Mouse (Mus musculus): ENCODE data around the gene Ly75. TPM values are rescaled to one million over a fixed set of nuclear protein-coding genes. Genes with fewer than 3 reads are reported as not detected.

Gene Ly75
- 2.1 and 2.6 TPM in 2 replicates for polyA plus RNA-seq (2014; fragmentation: Nextera tagmentation; extraction: Ambion mirVana)

GRCm38 (mm10) chr2:60382858-60383669 is at the start of gene Ly75:
Ly75 (minus strand) TSS chr2:60383303.
- DNase-seq (ENCODE audit: low spot score) (peak; percentile 91), ATAC-seq (ENCODE audit: insufficient read depth, low FRiP score, low TSS enrichment) (peak; percentile 100)
- H3K27ac ChIP-seq (ENCODE audit: low read depth, low read length): no peak within 1 kb of the TSS
- peak within 1 kb of the TSS; percentile 60 for H3K9ac ChIP-seq (ENCODE audit: low read length)
- H3K27me3 ChIP-seq (ENCODE audit: control insufficient read depth, insufficient read depth, low read length): no peaks in the 10 kb centered on the region
- no peaks in the 10 kb centered on the region for H3K36me3 ChIP-seq (ENCODE audit: control insufficient read depth, insufficient read depth, low read length)
- H3K4me3 ChIP-seq (ENCODE audit: low read depth, low read length): peak within 1 kb of the TSS; percentile 47
- 2% methylated on average over 46 of the region's 46 CpGs for WGBS
- no peaks in the 10 kb centered on the region for H3K9me3 ChIP-seq (ENCODE audit: control insufficient read depth, low read length)
- H3K4me1 ChIP-seq (ENCODE audit: control insufficient read depth, insufficient read depth, low read length): 0 out of 2 replicates have a peak, but pooled peaks cover 2% of the 10 kb centered on the region
- peak within 1 kb of the TSS; percentile 83 for H3K4me2 ChIP-seq (ENCODE audit: low read depth)

- Histone ChIP-seq H3K9me3 (ENCODE audit: control insufficient read depth, low read length) (no peaks in the 10 kb centered on the region), H3K4me1 (ENCODE audit: control insufficient read depth, insufficient read depth, low read length) (no peaks in the 10 kb centered on the region), H3K27me3 (ENCODE audit: control insufficient read depth, insufficient read depth, low read length) (no peaks in the 10 kb centered on the region), H3K4me3 (ENCODE audit: low read depth, low read length) (no peak overlapping the region), H3K9ac (ENCODE audit: low read length) (no peak overlapping the region), H3K36me3 (ENCODE audit: control insufficient read depth, insufficient read depth, low read length) (no peaks in the 10 kb centered on the region), H3K27ac (ENCODE audit: low read depth, low read length) (no peak overlapping the region), H3K4me2 (ENCODE audit: low read depth) (no peak overlapping the region)
- ATAC-seq (ENCODE audit: insufficient read depth, low FRiP score, low TSS enrichment) (no peak), DNase-seq (ENCODE audit: low spot score) (no peak)
- 73% methylated on average over 8 of the region's 8 CpGs for WGBS
These were observed 47.4 kb upstream of the Ly75 start for GRCm38 (mm10) chr2:60430315-60431021.

DNA sequence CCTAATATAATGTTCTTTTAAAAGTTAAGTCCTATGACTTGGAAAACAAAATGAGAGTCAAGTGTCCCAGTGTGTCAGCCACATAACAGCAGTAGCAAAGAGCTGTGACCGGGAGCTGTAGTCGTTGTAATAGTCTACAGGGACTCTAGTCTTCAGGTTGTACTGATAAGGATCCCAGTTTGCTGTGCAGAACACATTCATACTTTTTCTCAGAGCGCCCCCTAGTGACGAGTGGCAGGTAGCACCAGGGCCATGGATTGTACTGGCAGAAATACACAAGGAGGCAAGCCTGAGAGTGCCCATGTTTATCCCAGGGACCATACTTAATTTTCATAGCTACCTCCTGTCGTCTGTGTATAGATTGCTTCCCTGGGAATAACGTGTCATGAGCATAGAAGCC is 35.0 kb upstream of the Ly75 start:
- Histone ChIP-seq H3K36me3 (ENCODE audit: control insufficient read depth, insufficient read depth, low read length) (no peaks in the 10 kb centered on the region), H3K27me3 (ENCODE audit: control insufficient read depth, insufficient read depth, low read length) (no peaks in the 10 kb centered on the region), H3K4me2 (ENCODE audit: low read depth) (no peak overlapping the region), H3K9ac (ENCODE audit: low read length) (no peak overlapping the region), H3K9me3 (ENCODE audit: control insufficient read depth, low read length) (no peaks in the 10 kb centered on the region), H3K4me1 (ENCODE audit: control insufficient read depth, insufficient read depth, low read length) (no peaks in the 10 kb centered on the region), H3K27ac (ENCODE audit: low read depth, low read length) (no peak overlapping the region), H3K4me3 (ENCODE audit: low read depth, low read length) (no peak overlapping the region)
- ATAC-seq (ENCODE audit: insufficient read depth, low FRiP score, low TSS enrichment) (peak; percentile 55), DNase-seq (ENCODE audit: low spot score) (peak; percentile 76)
- WGBS: 11% methylated on average over 6 of the region's 6 CpGs

- H3K4me1 ChIP-seq (ENCODE audit: control insufficient read depth, insufficient read depth, low read length): no peaks in the 10 kb centered on the region
- H3K4me3 ChIP-seq (ENCODE audit: low read depth, low read length): no peak overlapping the region
- no peak for ATAC-seq (ENCODE audit: insufficient read depth, low FRiP score, low TSS enrichment)
- no peaks in the 10 kb centered on the region for H3K27me3 ChIP-seq (ENCODE audit: control insufficient read depth, insufficient read depth, low read length)
- H3K36me3 ChIP-seq (ENCODE audit: control insufficient read depth, insufficient read depth, low read length): no peaks in the 10 kb centered on the region
- H3K9ac ChIP-seq (ENCODE audit: low read length): no peak overlapping the region
- no peaks in the 10 kb centered on the region for H3K9me3 ChIP-seq (ENCODE audit: control insufficient read depth, low read length)
- WGBS: 45% methylated on average over 8 of the region's 8 CpGs
- DNase-seq (ENCODE audit: low spot score): no peak
- no peak overlapping the region for H3K27ac ChIP-seq (ENCODE audit: low read depth, low read length)
- no peak overlapping the region for H3K4me2 ChIP-seq (ENCODE audit: low read depth)
These were observed 31.2 kb upstream of the Ly75 start for GRCm38 (mm10) chr2:60414334-60414733.

DNA sequence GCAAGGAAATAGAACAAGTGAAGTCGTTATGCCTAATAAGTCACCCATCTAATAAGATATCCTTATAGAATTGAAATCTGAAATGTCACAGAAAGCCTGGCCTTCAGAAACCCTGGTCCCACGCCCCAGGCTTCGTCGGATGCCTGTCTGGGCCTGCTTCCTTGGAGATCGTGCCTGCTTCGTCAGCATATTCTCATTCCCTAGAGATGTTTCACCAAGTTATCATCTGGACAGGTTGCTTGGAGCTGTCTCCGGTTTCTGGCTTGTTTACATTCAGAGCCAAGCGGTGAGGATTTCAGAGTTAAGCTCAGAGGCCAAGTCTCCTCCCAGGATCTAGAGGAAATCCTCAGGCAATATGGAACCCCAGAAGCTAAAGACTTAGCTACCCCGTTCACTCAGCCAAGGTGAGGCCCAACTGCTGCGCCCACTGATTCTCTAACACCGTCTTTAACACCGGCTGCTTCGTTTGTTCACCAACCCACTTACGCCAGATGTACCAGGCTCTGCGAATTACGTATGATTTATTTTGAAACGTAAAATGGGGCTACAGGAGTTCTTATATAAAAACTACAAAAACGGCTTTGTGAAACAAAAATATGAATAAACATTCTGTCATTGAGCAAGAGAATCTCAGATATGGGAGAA is 30.0 kb upstream of the Ly75 start:
- no peak for ATAC-seq (ENCODE audit: insufficient read depth, low FRiP score, low TSS enrichment)
- WGBS: 87% methylated on average over 18 of the region's 18 CpGs

DNA sequence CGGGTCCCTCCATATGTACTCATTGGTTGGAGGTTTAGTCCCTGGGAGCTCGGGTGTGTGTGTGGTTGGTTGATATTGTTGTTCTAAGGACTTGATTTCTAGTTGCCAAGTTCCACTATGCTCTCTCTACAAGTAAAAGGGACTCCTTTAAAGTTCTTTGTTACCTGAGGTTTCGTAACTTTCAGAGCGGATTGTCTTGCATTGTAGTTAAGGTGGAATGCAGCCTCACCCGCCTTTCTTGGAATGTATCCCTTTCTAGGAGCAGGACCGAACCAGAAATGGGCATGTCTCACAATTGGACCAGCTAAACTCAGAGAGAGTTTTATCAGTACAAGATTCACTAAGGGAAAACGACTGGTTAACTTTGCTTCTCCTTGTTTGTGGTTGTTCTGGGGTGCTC is 28.1 kb upstream of the Ly75 start:
- Histone ChIP-seq H3K4me3 (ENCODE audit: low read depth, low read length) (no peak overlapping the region), H3K4me2 (ENCODE audit: low read depth) (no peak overlapping the region), H3K27me3 (ENCODE audit: control insufficient read depth, insufficient read depth, low read length) (no peaks in the 10 kb centered on the region), H3K9me3 (ENCODE audit: control insufficient read depth, low read length) (no peaks in the 10 kb centered on the region), H3K4me1 (ENCODE audit: control insufficient read depth, insufficient read depth, low read length) (no peaks in the 10 kb centered on the region), H3K27ac (ENCODE audit: low read depth, low read length) (no peak overlapping the region), H3K36me3 (ENCODE audit: control insufficient read depth, insufficient read depth, low read length) (no peaks in the 10 kb centered on the region), H3K9ac (ENCODE audit: low read length) (no peak overlapping the region)
- 89% methylated on average over 7 of the region's 7 CpGs for WGBS
- no peak for DNase-seq (ENCODE audit: low spot score)
- ATAC-seq (ENCODE audit: insufficient read depth, low FRiP score, low TSS enrichment): no peak

More for the DNA sequence above, 30.0 kb upstream of the Ly75 start:
- Histone ChIP-seq H3K4me3 (ENCODE audit: low read depth, low read length) (no peak overlapping the region), H3K4me1 (ENCODE audit: control insufficient read depth, insufficient read depth, low read length) (no peaks in the 10 kb centered on the region), H3K36me3 (ENCODE audit: control insufficient read depth, insufficient read depth, low read length) (no peaks in the 10 kb centered on the region), H3K9ac (ENCODE audit: low read length) (no peak overlapping the region), H3K9me3 (ENCODE audit: control insufficient read depth, low read length) (no peaks in the 10 kb centered on the region), H3K27me3 (ENCODE audit: control insufficient read depth, insufficient read depth, low read length) (no peaks in the 10 kb centered on the region), H3K4me2 (ENCODE audit: low read depth) (no peak overlapping the region), H3K27ac (ENCODE audit: low read depth, low read length) (no peak overlapping the region)
- DNase-seq (ENCODE audit: low spot score): no peak

- no peak for DNase-seq (ENCODE audit: low spot score)
- Histone ChIP-seq H3K9me3 (ENCODE audit: control insufficient read depth, low read length) (no peaks in the 10 kb centered on the region), H3K27ac (ENCODE audit: low read depth, low read length) (no peak overlapping the region), H3K4me3 (ENCODE audit: low read depth, low read length) (no peak overlapping the region), H3K9ac (ENCODE audit: low read length) (no peak overlapping the region), H3K36me3 (ENCODE audit: control insufficient read depth, insufficient read depth, low read length) (no peaks in the 10 kb centered on the region), H3K4me1 (ENCODE audit: control insufficient read depth, insufficient read depth, low read length) (no peaks in the 10 kb centered on the region), H3K27me3 (ENCODE audit: control insufficient read depth, insufficient read depth, low read length) (no peaks in the 10 kb centered on the region), H3K4me2 (ENCODE audit: low read depth) (no peak overlapping the region)
- no peak for ATAC-seq (ENCODE audit: insufficient read depth, low FRiP score, low TSS enrichment)
- 73% methylated on average over 11 of the region's 11 CpGs for WGBS
These were observed 27.1 kb upstream of the Ly75 start for GRCm38 (mm10) chr2:60409989-60410763.

GRCm38 (mm10) chr2:60409194-60409593 is 26.1 kb upstream of the Ly75 start:
- DNase-seq (ENCODE audit: low spot score): no peak
- Histone ChIP-seq H3K4me1 (ENCODE audit: control insufficient read depth, insufficient read depth, low read length) (no peaks in the 10 kb centered on the region), H3K27me3 (ENCODE audit: control insufficient read depth, insufficient read depth, low read length) (no peaks in the 10 kb centered on the region), H3K9ac (ENCODE audit: low read length) (no peak overlapping the region), H3K27ac (ENCODE audit: low read depth, low read length) (no peak overlapping the region), H3K4me2 (ENCODE audit: low read depth) (no peak overlapping the region), H3K9me3 (ENCODE audit: control insufficient read depth, low read length) (no peaks in the 10 kb centered on the region), H3K4me3 (ENCODE audit: low read depth, low read length) (no peak overlapping the region), H3K36me3 (ENCODE audit: control insufficient read depth, insufficient read depth, low read length) (no peaks in the 10 kb centered on the region)
- no peak for ATAC-seq (ENCODE audit: insufficient read depth, low FRiP score, low TSS enrichment)
- WGBS: 61% methylated on average over 6 of the region's 6 CpGs
